Mouse (Mus musculus): ENCODE measurements around the gene Vti1a. TPM values are rescaled to one million over a fixed set of nuclear protein-coding genes. Genes with fewer than 3 reads are reported as not detected.

Gene Vti1a
- polyA plus RNA-seq, 1 experiment from 2014 or later: 26.4 TPM

DNA sequence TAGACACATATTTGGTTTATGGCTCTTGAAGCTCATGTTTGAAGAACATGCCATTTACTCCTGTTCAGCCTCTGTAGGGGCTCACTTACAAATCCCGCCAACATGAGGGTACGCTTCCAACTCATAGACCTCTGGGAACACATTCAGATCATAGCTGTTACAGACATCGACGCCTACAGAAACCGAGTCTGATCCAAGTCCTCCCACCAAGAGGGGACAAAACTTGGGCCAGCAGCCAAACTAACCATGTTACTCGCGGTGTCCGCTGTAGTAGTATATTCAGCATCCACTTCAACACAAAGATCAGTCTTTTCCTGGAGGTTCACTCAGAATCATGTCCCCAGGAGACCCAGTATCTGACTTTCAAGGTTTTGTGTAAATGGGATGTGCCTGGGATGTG, 193.5 kb downstream of the Vti1a start:
- no peak for ATAC-seq (replicated peaks; ENCODE audit: low FRiP score)
- H3K4me2 ChIP-seq: no peak overlapping the region
- H3K27ac ChIP-seq (ENCODE audit: low read depth, low read length): no peak overlapping the region
- 95% methylated on average over 8 of the region's 8 CpGs for WGBS
- H3K4me1 ChIP-seq (replicated peaks; ENCODE audit: control insufficient read depth, insufficient read depth, low read length): no peaks in the 10 kb centered on the region
- no peak overlapping the region for H3K9ac ChIP-seq (ENCODE audit: low read depth, low read length)
- peaks cover 2% of the 10 kb centered on the region; the same call in 1 of the 2 replicates for H3K36me3 ChIP-seq (ENCODE audit: control insufficient read depth, insufficient read depth, low read length)
- no peak for DNase-seq (ENCODE audit: low spot score)
- H3K4me3 ChIP-seq (ENCODE audit: low read depth, low read length): no peak overlapping the region
- no peaks in the 10 kb centered on the region for H3K9me3 ChIP-seq (ENCODE audit: control insufficient read depth, low read length)
- H3K27me3 ChIP-seq (replicated peaks; ENCODE audit: control insufficient read depth, insufficient read depth, low read length): no peaks in the 10 kb centered on the region

DNA sequence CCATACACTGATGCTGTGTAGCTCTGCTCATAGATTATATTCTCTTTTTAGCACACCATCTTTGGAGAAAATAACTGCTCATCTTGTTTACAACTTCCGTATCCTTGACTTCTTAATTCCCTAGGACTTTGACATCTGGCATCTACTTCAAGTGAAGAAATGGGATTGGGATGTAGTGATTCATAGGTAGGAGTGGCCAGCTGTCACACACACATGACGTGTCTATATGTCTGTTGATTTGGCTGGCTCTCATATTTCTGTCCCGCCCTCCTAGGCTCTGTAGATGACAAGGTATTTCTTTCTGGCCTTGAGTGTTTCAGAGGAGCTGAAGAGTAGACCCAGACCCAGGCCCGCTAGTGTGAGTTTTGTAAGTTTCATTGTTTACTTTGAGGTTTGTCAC, 197.8 kb downstream of the Vti1a start:
- Histone ChIP-seq H3K27ac (ENCODE audit: low read depth, low read length) (no peak overlapping the region), H3K4me1 (replicated peaks; ENCODE audit: control insufficient read depth, insufficient read depth, low read length) (no peaks in the 10 kb centered on the region), H3K36me3 (ENCODE audit: control insufficient read depth, insufficient read depth, low read length) (no peaks in the 10 kb centered on the region), H3K9ac (ENCODE audit: low read depth, low read length) (no peak overlapping the region), H3K9me3 (ENCODE audit: control insufficient read depth, low read length) (no peaks in the 10 kb centered on the region), H3K4me2 (no peak overlapping the region), H3K27me3 (replicated peaks; ENCODE audit: control insufficient read depth, insufficient read depth, low read length) (no peaks in the 10 kb centered on the region), H3K4me3 (ENCODE audit: low read depth, low read length) (no peak overlapping the region)
- 83% methylated on average over 4 of the region's 4 CpGs for WGBS
- ATAC-seq (replicated peaks; ENCODE audit: low FRiP score): no peak
- no peak for DNase-seq (ENCODE audit: low spot score)

DNA sequence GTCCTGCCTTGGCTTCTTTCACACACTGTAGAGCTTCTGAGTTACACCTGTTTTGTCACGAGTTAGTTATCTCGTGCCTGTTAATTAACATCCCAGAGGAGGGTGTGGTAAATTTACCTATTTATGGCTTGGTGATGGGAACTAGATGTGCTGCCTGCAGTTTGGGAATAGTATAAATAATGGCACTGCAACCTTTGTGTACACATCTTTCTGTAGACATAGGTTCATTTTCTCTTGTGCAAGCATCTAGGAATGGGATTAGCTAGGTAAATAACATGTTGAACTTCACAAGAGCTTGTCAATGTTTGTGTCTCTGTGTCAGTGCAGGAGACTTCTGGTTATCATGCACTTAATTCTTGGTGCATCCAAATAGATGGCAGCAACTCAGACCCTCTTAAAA, 204.1 kb downstream of the Vti1a start:
- H3K9ac ChIP-seq (ENCODE audit: low read depth, low read length): no peak overlapping the region
- H3K4me2 ChIP-seq: no peak overlapping the region
- H3K4me1 ChIP-seq (replicated peaks; ENCODE audit: control insufficient read depth, insufficient read depth, low read length): no peaks in the 10 kb centered on the region; the same call in 1 of the 2 replicates
- H3K27me3 ChIP-seq (replicated peaks; ENCODE audit: control insufficient read depth, insufficient read depth, low read length): no peaks in the 10 kb centered on the region
- ATAC-seq (replicated peaks; ENCODE audit: low FRiP score): no peak
- no peaks in the 10 kb centered on the region for H3K36me3 ChIP-seq (ENCODE audit: control insufficient read depth, insufficient read depth, low read length)
- H3K9me3 ChIP-seq (ENCODE audit: control insufficient read depth, low read length): no peaks in the 10 kb centered on the region
- no peak for DNase-seq (ENCODE audit: low spot score)
- H3K27ac ChIP-seq (ENCODE audit: low read depth, low read length): no peak overlapping the region
- H3K4me3 ChIP-seq (ENCODE audit: low read depth, low read length): no peak overlapping the region
- WGBS: 75% methylated on average over 2 of the region's 2 CpGs

DNA sequence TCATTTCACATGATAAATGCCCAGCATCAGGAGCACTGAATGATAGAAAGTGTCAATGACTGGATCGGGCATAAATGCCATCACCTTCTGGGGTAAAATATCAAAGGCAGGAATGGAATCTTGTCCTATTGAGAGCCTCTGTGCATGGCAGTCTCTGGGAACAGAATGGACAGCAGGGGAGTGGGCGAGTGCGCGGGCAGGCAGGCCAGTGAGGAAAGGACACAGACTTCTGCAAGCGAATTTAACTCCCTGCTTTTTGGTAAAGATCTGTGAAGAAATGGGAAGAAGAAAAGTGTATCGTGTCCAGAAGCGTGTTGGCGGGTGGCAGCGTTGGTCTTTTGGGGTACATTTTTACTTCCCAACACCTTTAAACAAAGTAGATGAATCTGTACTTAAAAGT, 207.2 kb downstream of the Vti1a start:
- DNase-seq (ENCODE audit: low spot score) (peak; percentile 22), ATAC-seq (replicated peaks; ENCODE audit: low FRiP score) (no peak)
- H3K4me2 ChIP-seq: no peak overlapping the region
- no peaks in the 10 kb centered on the region for H3K27me3 ChIP-seq (replicated peaks; ENCODE audit: control insufficient read depth, insufficient read depth, low read length)
- no peak overlapping the region for H3K27ac ChIP-seq (ENCODE audit: low read depth, low read length)
- no peak overlapping the region for H3K4me3 ChIP-seq (ENCODE audit: low read depth, low read length)
- WGBS: 85% methylated on average over 9 of the region's 9 CpGs
- no peaks in the 10 kb centered on the region; the same call in 1 of the 2 replicates for H3K4me1 ChIP-seq (replicated peaks; ENCODE audit: control insufficient read depth, insufficient read depth, low read length)
- H3K36me3 ChIP-seq (ENCODE audit: control insufficient read depth, insufficient read depth, low read length): no peaks in the 10 kb centered on the region
- H3K9me3 ChIP-seq (ENCODE audit: control insufficient read depth, low read length): no peaks in the 10 kb centered on the region
- H3K9ac ChIP-seq (ENCODE audit: low read depth, low read length): no peak overlapping the region

DNA sequence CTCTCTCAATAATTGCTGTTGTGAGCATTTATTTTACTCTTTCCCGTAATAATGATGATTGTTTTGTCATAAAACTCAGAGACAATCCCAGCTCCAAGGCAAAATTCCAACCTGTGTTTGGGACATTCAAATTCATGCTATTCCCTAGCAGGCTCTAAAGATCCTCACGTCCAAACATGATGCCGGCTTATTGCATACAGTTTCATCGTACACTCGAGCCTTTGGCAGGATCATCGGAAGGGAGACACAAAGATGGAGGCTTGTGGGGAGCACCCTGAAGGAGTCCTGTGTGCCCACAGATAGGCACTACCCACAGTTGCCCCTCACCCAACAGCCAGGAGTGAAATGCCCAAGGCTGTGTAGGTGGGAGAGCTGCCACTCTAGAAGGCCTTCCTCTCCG, 208.3 kb downstream of the Vti1a start:
- H3K4me2 ChIP-seq: no peak overlapping the region
- 90% methylated on average over 7 of the region's 7 CpGs for WGBS
- no peak for ATAC-seq (replicated peaks; ENCODE audit: low FRiP score)
- H3K4me1 ChIP-seq (replicated peaks; ENCODE audit: control insufficient read depth, insufficient read depth, low read length): no peaks in the 10 kb centered on the region; the same call in 1 of the 2 replicates
- peak; percentile 15 for DNase-seq (ENCODE audit: low spot score)
- no peaks in the 10 kb centered on the region for H3K27me3 ChIP-seq (replicated peaks; ENCODE audit: control insufficient read depth, insufficient read depth, low read length)
- no peak overlapping the region for H3K27ac ChIP-seq (ENCODE audit: low read depth, low read length)
- no peak overlapping the region for H3K9ac ChIP-seq (ENCODE audit: low read depth, low read length)
- H3K9me3 ChIP-seq (ENCODE audit: control insufficient read depth, low read length): no peaks in the 10 kb centered on the region
- H3K36me3 ChIP-seq (ENCODE audit: control insufficient read depth, insufficient read depth, low read length): no peaks in the 10 kb centered on the region
- H3K4me3 ChIP-seq (ENCODE audit: low read depth, low read length): no peak overlapping the region

- H3K9ac ChIP-seq (ENCODE audit: low read depth, low read length): no peak overlapping the region
- H3K36me3 ChIP-seq (ENCODE audit: control insufficient read depth, insufficient read depth, low read length): no peaks in the 10 kb centered on the region
- DNase-seq (ENCODE audit: low spot score) (peak; percentile 15), ATAC-seq (replicated peaks; ENCODE audit: low FRiP score) (no peak)
- H3K4me1 ChIP-seq (replicated peaks; ENCODE audit: control insufficient read depth, insufficient read depth, low read length): no peaks in the 10 kb centered on the region; the same call in 1 of the 2 replicates
- no peak overlapping the region for H3K27ac ChIP-seq (ENCODE audit: low read depth, low read length)
- H3K9me3 ChIP-seq (ENCODE audit: control insufficient read depth, low read length): no peaks in the 10 kb centered on the region
- 66% methylated on average over 3 of the region's 3 CpGs for WGBS
- no peaks in the 10 kb centered on the region for H3K27me3 ChIP-seq (replicated peaks; ENCODE audit: control insufficient read depth, insufficient read depth, low read length)
- H3K4me3 ChIP-seq (ENCODE audit: low read depth, low read length): no peak overlapping the region
- no peak overlapping the region for H3K4me2 ChIP-seq
Measured at GRCm38 (mm10) chr19:55525056-55525455, 209.0 kb downstream of the Vti1a start.

- Histone ChIP-seq H3K9me3 (ENCODE audit: control insufficient read depth, low read length) (no peaks in the 10 kb centered on the region), H3K36me3 (ENCODE audit: control insufficient read depth, insufficient read depth, low read length) (no peaks in the 10 kb centered on the region), H3K4me2 (no peak overlapping the region), H3K27me3 (replicated peaks; ENCODE audit: control insufficient read depth, insufficient read depth, low read length) (no peaks in the 10 kb centered on the region), H3K27ac (ENCODE audit: low read depth, low read length) (no peak overlapping the region), H3K4me3 (ENCODE audit: low read depth, low read length) (no peak overlapping the region), H3K9ac (ENCODE audit: low read depth, low read length) (no peak overlapping the region), H3K4me1 (replicated peaks; ENCODE audit: control insufficient read depth, insufficient read depth, low read length) (no peaks in the 10 kb centered on the region)
- WGBS: 48% methylated on average over 2 of the region's 2 CpGs
- DNase-seq (ENCODE audit: low spot score) (peak; percentile 23), ATAC-seq (replicated peaks; ENCODE audit: low FRiP score) (no peak)
Measured at GRCm38 (mm10) chr19:55526717-55527235, 210.7 kb downstream of the Vti1a start.

DNA sequence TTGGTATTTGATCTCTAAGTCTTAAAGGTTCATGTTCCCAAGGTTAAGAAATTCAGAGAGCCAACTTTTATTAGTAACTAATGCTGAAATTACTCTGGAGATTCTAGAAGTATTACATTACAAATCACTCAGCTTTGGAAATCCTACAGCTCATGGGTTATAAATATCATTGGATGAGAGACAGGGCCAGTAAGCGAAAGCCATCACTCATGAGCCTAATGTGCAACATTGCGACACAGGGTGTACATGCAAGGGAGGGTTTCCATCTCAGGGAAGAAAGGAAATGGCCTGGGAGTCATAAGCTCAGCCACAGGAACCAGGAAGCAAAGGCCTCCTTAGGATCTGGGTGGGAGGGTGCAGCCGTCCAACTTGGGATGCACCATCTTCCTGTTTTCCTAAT, 213.9 kb downstream of the Vti1a start:
- H3K9ac ChIP-seq (ENCODE audit: low read depth, low read length): no peak overlapping the region
- H3K4me1 ChIP-seq (replicated peaks; ENCODE audit: control insufficient read depth, insufficient read depth, low read length): no peaks in the 10 kb centered on the region
- H3K9me3 ChIP-seq (ENCODE audit: control insufficient read depth, low read length): no peaks in the 10 kb centered on the region
- H3K36me3 ChIP-seq (ENCODE audit: control insufficient read depth, insufficient read depth, low read length): no peaks in the 10 kb centered on the region
- WGBS: 88% methylated on average over 3 of the region's 3 CpGs
- H3K4me3 ChIP-seq (ENCODE audit: low read depth, low read length): no peak overlapping the region
- no peak overlapping the region for H3K4me2 ChIP-seq
- ATAC-seq (replicated peaks; ENCODE audit: low FRiP score): no peak
- peak; percentile 12 for DNase-seq (ENCODE audit: low spot score)
- H3K27ac ChIP-seq (ENCODE audit: low read depth, low read length): no peak overlapping the region
- no peaks in the 10 kb centered on the region for H3K27me3 ChIP-seq (replicated peaks; ENCODE audit: control insufficient read depth, insufficient read depth, low read length)

- 94% methylated on average over 3 of the region's 3 CpGs for WGBS
- Histone ChIP-seq H3K27ac (ENCODE audit: low read depth, low read length) (no peak overlapping the region), H3K4me3 (ENCODE audit: low read depth, low read length) (no peak overlapping the region), H3K9me3 (ENCODE audit: control insufficient read depth, low read length) (no peaks in the 10 kb centered on the region), H3K9ac (ENCODE audit: low read depth, low read length) (no peak overlapping the region), H3K36me3 (ENCODE audit: control insufficient read depth, insufficient read depth, low read length) (no peaks in the 10 kb centered on the region), H3K27me3 (replicated peaks; ENCODE audit: control insufficient read depth, insufficient read depth, low read length) (no peaks in the 10 kb centered on the region), H3K4me1 (replicated peaks; ENCODE audit: control insufficient read depth, insufficient read depth, low read length) (no peaks in the 10 kb centered on the region), H3K4me2 (no peak overlapping the region)
- ATAC-seq (replicated peaks; ENCODE audit: low FRiP score) (no peak), DNase-seq (ENCODE audit: low spot score) (no peak)
Measured at GRCm38 (mm10) chr19:55532681-55533080, 216.6 kb downstream of the Vti1a start.
